Mouse (Mus musculus): ENCODE data around the gene BC030870.

BC030870 gene

DNA sequence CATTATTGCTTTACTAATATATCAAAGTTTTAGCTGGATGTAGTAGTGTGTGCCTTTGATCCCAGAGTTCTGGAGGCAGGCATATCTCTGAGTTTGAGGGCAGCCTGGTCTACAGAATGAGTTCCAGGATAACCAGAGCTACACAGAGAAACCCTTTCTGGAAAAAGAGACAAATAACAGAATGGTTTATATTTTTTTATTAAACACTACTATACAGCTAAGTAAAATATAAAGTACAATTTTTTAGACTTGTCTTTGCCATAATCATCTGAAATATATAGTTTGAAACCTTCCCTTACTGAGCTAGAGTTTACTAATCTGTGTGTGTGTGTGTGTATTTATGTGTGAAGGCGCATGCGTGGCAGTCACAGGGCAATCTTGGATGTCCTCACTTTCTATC, 54.6 kb downstream of the BC030870 start, which contains the start of gene Gm10663:
Gene Gm10663 (plus strand): TSS at position 301 of the 400 bp plus-strand sequence.
- DNase-seq = no peak

DNA sequence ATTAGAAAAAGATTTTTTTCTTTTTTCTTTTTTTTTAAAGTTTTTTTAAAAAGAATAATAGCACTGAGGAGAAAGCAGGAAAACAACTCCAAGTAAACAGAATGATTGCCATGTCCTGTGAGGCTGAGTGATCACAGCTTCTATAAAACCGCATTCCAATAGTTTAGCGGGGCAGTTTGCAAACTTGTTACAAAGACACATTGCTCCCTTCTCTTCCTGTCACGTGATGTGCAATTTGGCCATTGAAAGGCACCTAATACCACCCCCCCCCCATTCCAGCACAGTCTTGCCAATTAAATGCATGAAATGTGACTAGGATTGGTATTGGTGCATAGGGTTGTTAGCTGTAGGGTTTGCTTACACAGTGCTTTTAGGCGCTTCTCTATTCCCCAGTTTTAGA, 58.4 kb downstream of the BC030870 start:
- DNase-seq = no peak

- DNase-seq = no peak
These were observed 60.9 kb downstream of the BC030870 start for GRCm38 (mm10) chr8:65068473-65068819.

GRCm38 (mm10) chr8:65067694-65068472, 61.5 kb downstream of the BC030870 start:
- no peak for DNase-seq

GRCm38 (mm10) chr8:65067031-65067430, 62.3 kb downstream of the BC030870 start:
- DNase-seq = no peak

GRCm38 (mm10) chr8:65065622-65066021, 63.7 kb downstream of the BC030870 start:
- no peak for DNase-seq

DNA sequence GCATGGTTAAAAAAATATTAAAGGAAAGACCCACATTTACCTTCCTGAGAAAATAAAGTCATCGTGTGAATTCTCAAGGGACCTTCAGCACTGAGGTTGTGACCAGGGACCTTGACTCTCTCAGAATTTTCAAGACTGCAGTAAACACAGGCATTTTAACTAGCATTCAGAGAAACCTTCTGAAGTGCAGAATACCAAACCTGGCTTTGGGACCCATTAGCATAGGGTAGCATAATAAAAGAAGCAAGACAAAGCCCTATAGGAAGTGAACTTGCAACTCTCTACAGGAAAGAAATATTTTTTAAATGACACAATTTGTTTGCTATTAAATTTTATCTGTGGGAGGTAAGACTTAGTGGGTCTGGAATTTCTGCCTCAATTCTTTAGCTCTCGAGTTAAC, 65.3 kb downstream of the BC030870 start:
- no peak for DNase-seq

GRCm38 (mm10) chr8:65062195-65062594, 67.2 kb downstream of the BC030870 start:
- no peak for DNase-seq

- DNase-seq = no peak
These were observed 72.6 kb downstream of the BC030870 start for GRCm38 (mm10) chr8:65056722-65057121.

- DNase-seq = no peak
These were observed 75.4 kb downstream of the BC030870 start for GRCm38 (mm10) chr8:65053968-65054367.

DNA sequence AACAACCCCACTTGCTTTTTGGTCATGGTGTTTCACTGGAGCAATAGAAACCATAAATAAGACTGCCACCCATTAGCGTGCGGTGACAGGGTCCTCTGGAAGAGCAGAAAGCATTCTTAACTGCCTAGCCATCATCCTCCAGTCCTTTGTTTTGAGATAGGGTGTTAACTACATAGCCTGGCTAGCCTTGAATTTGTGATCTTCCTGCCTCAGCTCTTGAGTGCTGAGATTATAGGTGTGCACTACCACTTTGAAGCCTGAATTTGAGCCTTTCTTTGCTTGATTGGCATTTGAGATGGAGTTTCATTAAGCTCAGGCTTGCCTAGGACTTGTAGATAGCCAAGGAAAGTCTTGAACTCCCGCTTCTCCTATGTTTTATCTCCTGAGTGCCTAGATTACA, 75.8 kb downstream of the BC030870 start:
- no peak for DNase-seq

GRCm38 (mm10) chr8:65047801-65048200, 81.6 kb downstream of the BC030870 start:
- no peak for DNase-seq

GRCm38 (mm10) chr8:65047193-65047592, 82.2 kb downstream of the BC030870 start:
- DNase-seq = no peak

GRCm38 (mm10) chr8:65046565-65046964, 82.8 kb downstream of the BC030870 start:
- no peak for DNase-seq

DNA sequence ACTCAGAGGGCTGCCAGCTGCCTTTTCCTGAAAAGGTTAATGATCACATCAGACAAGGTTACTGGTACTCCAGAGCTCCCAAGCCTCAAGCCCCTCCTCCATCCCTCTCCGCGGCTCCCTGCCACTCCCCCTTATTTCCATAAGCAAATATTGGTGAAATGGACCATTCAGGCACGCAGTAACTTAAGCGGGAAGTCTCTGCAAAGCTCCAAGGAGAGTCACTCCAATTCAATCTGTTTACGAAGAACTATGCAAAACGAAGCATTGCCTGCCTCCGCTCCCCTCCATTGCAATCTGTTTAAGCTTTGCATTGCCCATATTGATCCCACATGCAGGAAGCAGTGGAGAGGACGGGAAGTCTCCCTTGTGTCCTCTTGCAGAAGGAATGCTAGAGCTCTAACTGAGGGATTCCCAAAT, 92.2 kb downstream of the BC030870 start, which contains the start of gene Apela:
Gene Apela (minus strand): TSS at position 220 of the 417 bp plus-strand sequence.
- no peak for DNase-seq

Measured in right cerebral cortex, adult 18-20 months (tissue).